Mouse (Mus musculus): ENCODE data around the gene Pigk. TPM values are rescaled to one million over a fixed set of nuclear protein-coding genes. Genes with fewer than 3 reads are reported as not detected.

The Pigk gene
- polyA plus RNA-seq, 1 experiment from 2014 or later, result 36.9 TPM

DNA sequence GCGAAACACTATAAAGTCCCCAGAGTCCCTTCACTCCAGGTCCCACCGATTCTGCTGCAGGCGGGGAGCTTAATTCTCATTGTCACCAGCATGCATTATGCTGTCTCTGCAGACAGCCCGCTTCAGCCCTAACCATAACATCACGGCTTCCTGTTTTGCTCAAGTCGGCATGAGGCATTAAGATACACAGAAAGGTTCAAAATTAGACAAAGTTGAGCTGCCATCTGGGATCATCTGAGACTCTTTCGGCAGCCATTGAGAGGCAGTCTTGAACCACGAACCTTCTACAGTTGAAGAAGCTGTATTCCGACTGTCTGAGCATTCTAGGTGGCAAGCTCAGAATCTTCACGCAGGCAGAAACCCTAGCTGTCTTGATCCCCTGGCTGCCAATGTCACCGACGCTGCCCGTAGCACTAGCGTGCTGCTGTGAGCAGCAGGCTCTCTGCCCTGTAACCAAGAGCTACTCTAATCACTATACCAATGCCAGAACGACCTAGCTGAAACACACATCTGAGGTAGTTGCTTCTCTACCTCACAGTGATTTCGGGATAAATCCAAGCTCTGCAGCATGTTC is 256.0 kb downstream of the Pigk start:
- Histone ChIP-seq H3K36me3 (no peaks in the 10 kb centered on the region), H3K4me1 (replicated peaks) (no peaks in the 10 kb centered on the region), H3K4me2 (no peak overlapping the region), H3K27ac (no peak overlapping the region), H3K9me3 (replicated peaks) (no peaks in the 10 kb centered on the region), H3K4me3 (no peak overlapping the region), H3K9ac (no peak overlapping the region), H3K27me3 (no peaks in the 10 kb centered on the region)
- 66% methylated on average over 16 of the region's 16 CpGs for WGBS
- no peak for ATAC-seq (replicated peaks; ENCODE audit: insufficient number of reproducible peaks, insufficient read depth, low FRiP score, low read depth)

DNA sequence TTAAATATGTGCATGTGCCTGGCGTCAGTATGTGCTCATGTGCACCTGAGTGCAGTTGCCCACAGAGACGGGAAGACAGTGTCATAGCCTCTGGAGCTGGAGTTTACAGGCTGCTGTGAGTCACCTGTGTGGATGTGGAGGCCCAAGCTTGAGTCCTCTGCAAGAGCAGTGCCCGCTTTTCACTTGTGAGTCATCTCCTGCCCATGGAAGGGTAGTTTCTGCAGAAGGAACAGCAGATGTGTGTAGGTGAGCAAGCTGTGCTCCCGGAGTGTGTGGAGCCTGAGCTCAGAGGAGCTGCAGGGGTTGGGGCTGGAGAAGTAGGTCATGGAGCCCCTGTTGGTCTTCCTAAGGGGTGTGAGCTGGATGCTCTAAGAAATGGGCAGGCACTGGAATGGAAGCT is 257.5 kb downstream of the Pigk start:
- no peak overlapping the region for H3K4me2 ChIP-seq
- no peaks in the 10 kb centered on the region for H3K27me3 ChIP-seq
- no peak overlapping the region for H3K4me3 ChIP-seq
- 82% methylated on average over 4 of the region's 4 CpGs for WGBS
- no peak overlapping the region for H3K27ac ChIP-seq
- no peaks in the 10 kb centered on the region for H3K9me3 ChIP-seq (replicated peaks)
- no peak overlapping the region for H3K9ac ChIP-seq
- no peak for ATAC-seq (replicated peaks; ENCODE audit: insufficient number of reproducible peaks, insufficient read depth, low FRiP score, low read depth)
- no peaks in the 10 kb centered on the region for H3K4me1 ChIP-seq (replicated peaks)
- H3K36me3 ChIP-seq, result no peaks in the 10 kb centered on the region

DNA sequence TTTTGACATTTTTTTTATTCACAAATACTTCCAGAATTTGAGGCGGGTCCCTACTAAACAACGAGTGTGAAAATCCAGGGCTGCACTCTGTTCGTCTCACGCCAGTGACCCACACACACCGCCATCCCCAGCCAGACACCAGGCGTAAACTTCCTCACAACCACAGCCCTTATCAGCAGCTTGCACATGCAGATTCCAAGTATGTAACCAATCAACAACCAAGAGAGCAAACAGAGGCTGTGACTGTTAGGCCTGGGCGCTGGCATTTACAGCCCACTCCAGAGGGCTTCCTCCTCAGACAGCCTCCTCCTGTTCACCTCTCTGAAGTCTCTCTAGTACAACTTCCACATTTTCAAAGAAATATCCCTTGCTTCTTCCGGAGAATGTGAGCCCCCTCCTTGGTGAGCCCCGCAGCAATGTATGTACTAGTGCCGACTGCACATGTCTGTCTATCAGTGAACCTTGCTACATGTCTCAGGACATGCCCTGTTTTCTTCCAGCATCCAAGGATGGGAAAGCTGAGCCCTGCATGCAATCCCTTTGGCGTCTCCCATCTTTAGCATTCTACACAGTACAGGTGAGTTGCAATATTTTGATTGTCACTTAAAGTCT is 265.7 kb downstream of the Pigk start:
- Histone ChIP-seq H3K4me1 (replicated peaks) (peaks cover 17% of the 10 kb centered on the region), H3K27ac (no peak overlapping the region), H3K4me3 (no peak overlapping the region), H3K27me3 (peaks cover 46% of the 10 kb centered on the region), H3K4me2 (no peak overlapping the region), H3K9ac (no peak overlapping the region), H3K9me3 (replicated peaks) (no peaks in the 10 kb centered on the region), H3K36me3 (no peaks in the 10 kb centered on the region)
- 44% methylated on average over 11 of the region's 11 CpGs for WGBS
- ATAC-seq (replicated peaks; ENCODE audit: insufficient number of reproducible peaks, insufficient read depth, low FRiP score, low read depth), result no peak; the same call in 1 of the 2 replicates

DNA sequence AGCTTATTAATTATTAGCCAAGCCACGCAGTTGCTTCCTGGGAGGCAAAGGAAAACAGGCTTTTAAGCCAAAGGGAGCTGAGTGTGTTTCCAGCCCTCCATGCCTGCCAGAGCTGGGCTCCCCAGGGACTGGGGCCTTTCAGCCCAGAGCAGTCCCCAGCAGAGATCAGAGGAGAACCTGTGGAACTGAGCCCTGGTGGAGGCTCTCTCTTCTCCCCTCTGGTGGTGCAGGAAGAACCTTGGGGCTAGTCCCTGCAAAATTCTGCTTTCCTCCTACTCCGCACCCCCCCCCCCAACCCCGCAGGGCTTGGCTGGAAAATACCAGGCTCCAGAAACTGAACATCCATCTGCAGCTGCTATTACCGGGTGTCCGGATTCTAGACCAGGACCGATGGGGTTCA is 266.5 kb downstream of the Pigk start:
- no peaks in the 10 kb centered on the region for H3K9me3 ChIP-seq (replicated peaks)
- H3K4me3 ChIP-seq, result peak overlapping the region; percentile 39; the same call in 1 of the 2 replicates
- 14% methylated on average over 6 of the region's 6 CpGs for WGBS
- ATAC-seq (replicated peaks; ENCODE audit: insufficient number of reproducible peaks, insufficient read depth, low FRiP score, low read depth), result no peak; the same call in 1 of the 2 replicates
- no peak overlapping the region for H3K27ac ChIP-seq
- peaks cover 46% of the 10 kb centered on the region for H3K27me3 ChIP-seq
- H3K36me3 ChIP-seq, result no peaks in the 10 kb centered on the region
- H3K9ac ChIP-seq, result no peak overlapping the region
- H3K4me1 ChIP-seq (replicated peaks), result peaks cover 17% of the 10 kb centered on the region
- H3K4me2 ChIP-seq, result peak overlapping the region; percentile 78

DNA sequence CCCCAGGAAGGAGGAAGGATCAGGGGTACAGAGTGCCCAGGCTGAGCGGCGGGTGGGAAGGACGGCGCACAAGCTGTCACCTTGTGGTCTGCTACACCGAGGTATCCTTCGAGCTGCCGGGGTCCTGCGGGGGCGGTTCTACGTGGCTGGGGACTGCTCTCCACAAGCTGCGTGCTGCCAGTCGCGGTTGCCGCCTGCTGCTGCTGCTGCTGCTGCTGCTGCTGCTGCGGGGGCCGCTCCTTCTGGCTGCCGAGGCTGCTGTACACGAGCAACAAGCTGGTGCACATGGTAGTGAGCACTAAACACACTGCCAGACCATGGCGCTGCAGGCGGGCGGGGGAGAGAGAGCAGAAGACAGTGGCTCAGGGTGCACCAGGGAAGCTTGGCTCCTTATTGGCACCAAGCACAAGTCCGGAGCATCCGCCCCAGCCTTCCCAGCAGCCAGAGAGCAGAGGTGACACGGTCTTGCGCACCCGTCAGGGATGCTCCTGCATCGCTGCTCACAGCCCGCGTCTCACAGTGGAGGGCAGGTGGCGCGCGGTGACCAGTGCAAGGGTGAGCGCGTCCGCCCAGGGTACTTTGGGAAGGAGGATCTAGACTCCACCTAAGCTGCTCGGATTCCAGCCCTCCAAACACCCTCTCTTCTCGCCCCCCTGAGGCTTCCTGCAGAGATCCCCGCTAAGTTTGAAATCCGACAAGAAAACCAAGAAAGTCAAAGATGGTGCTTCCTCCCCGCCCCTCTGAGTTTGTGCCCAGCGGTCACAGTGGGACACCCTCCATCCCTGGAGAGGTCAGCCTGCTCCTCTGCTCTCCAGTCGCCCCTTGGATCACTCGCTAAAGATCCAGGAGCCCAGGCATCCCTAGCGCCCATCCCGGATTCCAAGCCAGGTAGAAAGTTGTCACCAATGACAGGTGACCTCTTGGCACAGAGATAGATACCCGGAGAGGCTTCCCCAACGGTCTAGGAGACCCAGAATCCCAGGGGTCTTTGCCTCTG is 267.4 kb downstream of the Pigk start:
- Histone ChIP-seq H3K4me2 (peak overlapping the region; percentile 78), H3K27ac (no peak overlapping the region), H3K9ac (no peak overlapping the region; the same call in 1 of the 2 replicates), H3K27me3 (peaks cover 46% of the 10 kb centered on the region), H3K9me3 (replicated peaks) (no peaks in the 10 kb centered on the region), H3K4me3 (peak overlapping the region; percentile 39), H3K36me3 (no peaks in the 10 kb centered on the region), H3K4me1 (replicated peaks) (peaks cover 17% of the 10 kb centered on the region)
- no peak for ATAC-seq (replicated peaks; ENCODE audit: insufficient number of reproducible peaks, insufficient read depth, low FRiP score, low read depth)
- WGBS, result under 1% methylated on average over 47 of the region's 47 CpGs

DNA sequence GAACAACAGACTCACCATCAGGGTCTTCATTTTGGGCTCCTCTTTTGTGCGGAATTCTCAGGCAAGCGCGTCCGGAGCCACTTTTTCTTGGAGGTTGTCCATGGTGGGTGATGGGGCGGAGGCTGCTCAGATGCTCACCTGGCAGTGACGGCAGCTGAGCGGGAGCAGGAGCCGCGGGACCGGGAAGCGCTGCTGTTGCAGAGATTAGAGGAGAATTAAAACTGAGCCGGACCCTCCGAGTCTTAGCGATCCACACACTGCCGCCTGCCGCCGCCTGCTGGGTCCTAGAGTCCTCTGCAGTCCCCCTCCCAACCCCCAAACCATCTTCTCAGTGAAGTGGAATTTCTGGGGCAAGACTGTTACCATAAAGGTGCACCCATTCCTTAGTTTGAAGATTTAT is 268.1 kb downstream of the Pigk start, which contains the start of gene St6galnac5:
TSS of gene St6galnac5 (minus strand) at position 259 of the 400 bp plus-strand sequence.
- H3K27ac ChIP-seq, result no peak within 1 kb of the TSS
- peaks cover 46% of the 10 kb centered on the region for H3K27me3 ChIP-seq
- no peaks in the 10 kb centered on the region for H3K9me3 ChIP-seq (replicated peaks)
- no peak within 1 kb of the TSS; the same call in 1 of the 2 replicates for H3K9ac ChIP-seq
- WGBS, result 0% methylated on average over 17 of the region's 17 CpGs
- H3K4me1 ChIP-seq (replicated peaks), result peaks cover 17% of the 10 kb centered on the region
- H3K4me3 ChIP-seq, result peak within 1 kb of the TSS; percentile 39
- peak within 1 kb of the TSS; percentile 78 for H3K4me2 ChIP-seq
- H3K36me3 ChIP-seq, result no peaks in the 10 kb centered on the region
- ATAC-seq (replicated peaks; ENCODE audit: insufficient number of reproducible peaks, insufficient read depth, low FRiP score, low read depth), result no peak

DNA sequence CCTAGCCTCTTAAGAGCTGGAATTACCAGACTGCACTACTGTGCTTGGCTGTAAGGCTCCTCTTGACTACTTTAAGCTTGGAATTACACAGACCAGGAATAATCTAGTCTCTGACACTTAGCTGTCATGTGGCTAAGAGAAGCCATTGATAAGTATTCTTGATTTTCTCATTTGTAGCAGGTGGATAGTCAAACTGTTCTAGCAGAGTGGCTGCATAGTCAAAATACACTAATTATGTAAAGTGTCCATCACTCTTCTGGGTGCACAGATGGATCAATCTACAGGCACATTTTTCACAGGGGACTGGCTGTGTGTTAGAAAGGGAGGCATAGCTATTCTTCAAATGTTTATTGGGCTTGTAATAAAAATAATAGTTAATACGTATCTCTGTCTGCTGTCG is 276.9 kb downstream of the Pigk start:
- WGBS, result 71% methylated on average over 2 of the region's 2 CpGs
- no peaks in the 10 kb centered on the region for H3K9me3 ChIP-seq (replicated peaks)
- H3K27ac ChIP-seq, result no peak overlapping the region
- no peaks in the 10 kb centered on the region for H3K27me3 ChIP-seq
- H3K9ac ChIP-seq, result no peak overlapping the region
- no peaks in the 10 kb centered on the region for H3K4me1 ChIP-seq (replicated peaks)
- no peak overlapping the region for H3K4me2 ChIP-seq
- no peak for ATAC-seq (replicated peaks; ENCODE audit: insufficient number of reproducible peaks, insufficient read depth, low FRiP score, low read depth)
- no peak overlapping the region for H3K4me3 ChIP-seq
- H3K36me3 ChIP-seq, result no peaks in the 10 kb centered on the region

DNA sequence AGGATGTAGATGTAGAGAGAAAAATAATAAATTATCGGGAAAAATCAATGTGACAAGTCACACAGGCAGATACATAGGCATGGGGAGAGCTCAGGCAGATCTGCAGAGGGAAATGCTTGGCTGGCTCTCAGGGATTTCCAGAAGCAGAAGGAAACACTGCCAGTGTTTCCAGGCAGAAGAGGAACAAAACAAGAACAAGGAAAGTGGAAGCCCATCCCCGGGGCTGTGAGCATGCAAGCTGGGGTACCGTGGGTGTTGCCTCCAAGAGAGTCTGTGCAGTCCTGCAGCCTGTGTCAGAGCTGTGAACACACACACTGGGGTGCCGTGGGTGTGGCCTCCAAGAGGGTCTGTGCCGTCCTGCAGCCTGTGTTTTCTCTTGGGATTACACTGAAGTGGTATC is 279.7 kb downstream of the Pigk start:
- H3K9ac ChIP-seq, result no peak overlapping the region
- no peaks in the 10 kb centered on the region for H3K27me3 ChIP-seq
- H3K4me3 ChIP-seq, result no peak overlapping the region
- no peak overlapping the region for H3K27ac ChIP-seq
- no peak overlapping the region for H3K4me2 ChIP-seq
- 53% methylated on average over 5 of the region's 5 CpGs for WGBS
- no peak for ATAC-seq (replicated peaks; ENCODE audit: insufficient number of reproducible peaks, insufficient read depth, low FRiP score, low read depth)
- no peaks in the 10 kb centered on the region for H3K36me3 ChIP-seq
- no peaks in the 10 kb centered on the region for H3K4me1 ChIP-seq (replicated peaks)
- no peaks in the 10 kb centered on the region for H3K9me3 ChIP-seq (replicated peaks)

DNA sequence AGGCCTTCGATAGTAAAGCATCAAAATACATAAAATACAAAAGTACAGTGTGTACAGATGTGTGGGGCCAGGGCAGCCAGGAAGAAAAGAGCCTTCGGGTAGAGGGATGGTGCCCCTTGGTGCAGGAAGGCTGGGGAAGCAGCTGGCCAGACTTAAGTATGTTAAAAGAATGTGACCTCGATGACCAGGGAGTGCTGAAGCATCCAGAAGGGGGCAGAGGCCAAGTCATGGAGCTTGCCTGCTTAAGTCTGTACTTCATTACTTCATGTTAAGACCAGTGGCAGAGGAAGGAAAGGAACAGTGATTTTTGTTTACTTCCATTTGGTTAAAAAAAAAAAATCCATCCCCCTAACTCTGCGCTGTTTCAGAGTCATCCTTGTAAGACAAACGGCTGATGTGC is 284.2 kb downstream of the Pigk start:
- Histone ChIP-seq H3K36me3 (no peaks in the 10 kb centered on the region), H3K4me1 (replicated peaks) (no peaks in the 10 kb centered on the region), H3K4me2 (no peak overlapping the region), H3K27me3 (no peaks in the 10 kb centered on the region), H3K27ac (no peak overlapping the region), H3K9me3 (replicated peaks) (no peaks in the 10 kb centered on the region), H3K9ac (no peak overlapping the region), H3K4me3 (no peak overlapping the region)
- 42% methylated on average over 5 of the region's 5 CpGs for WGBS
- no peak for ATAC-seq (replicated peaks; ENCODE audit: insufficient number of reproducible peaks, insufficient read depth, low FRiP score, low read depth)

DNA sequence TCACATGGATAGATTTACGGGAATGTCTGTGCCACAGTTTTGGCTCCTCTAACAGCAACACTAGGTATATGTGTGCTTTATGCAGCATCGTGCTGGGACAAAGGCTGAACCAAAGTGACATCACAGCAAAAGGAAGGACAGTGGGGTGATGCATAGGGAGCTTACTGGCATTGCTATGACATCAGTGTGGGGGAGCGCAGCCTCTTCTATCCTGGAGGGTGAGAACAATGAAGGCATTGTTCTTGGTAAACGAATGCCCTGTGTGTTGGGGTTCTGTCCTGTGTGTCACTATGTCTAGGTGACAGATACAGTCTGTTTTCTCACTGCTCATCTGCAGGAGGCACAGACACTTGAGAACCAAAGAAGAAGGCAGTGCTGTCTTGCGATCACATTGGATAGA is 285.0 kb downstream of the Pigk start:
- ATAC-seq (replicated peaks; ENCODE audit: insufficient number of reproducible peaks, insufficient read depth, low FRiP score, low read depth), result no peak
- WGBS, result 78% methylated on average over 5 of the region's 5 CpGs
- H3K36me3 ChIP-seq, result no peaks in the 10 kb centered on the region
- H3K4me1 ChIP-seq (replicated peaks), result no peaks in the 10 kb centered on the region
- no peak overlapping the region for H3K4me3 ChIP-seq
- H3K4me2 ChIP-seq, result no peak overlapping the region
- no peaks in the 10 kb centered on the region for H3K9me3 ChIP-seq (replicated peaks)
- H3K27me3 ChIP-seq, result no peaks in the 10 kb centered on the region
- H3K27ac ChIP-seq, result no peak overlapping the region
- no peak overlapping the region for H3K9ac ChIP-seq

DNA sequence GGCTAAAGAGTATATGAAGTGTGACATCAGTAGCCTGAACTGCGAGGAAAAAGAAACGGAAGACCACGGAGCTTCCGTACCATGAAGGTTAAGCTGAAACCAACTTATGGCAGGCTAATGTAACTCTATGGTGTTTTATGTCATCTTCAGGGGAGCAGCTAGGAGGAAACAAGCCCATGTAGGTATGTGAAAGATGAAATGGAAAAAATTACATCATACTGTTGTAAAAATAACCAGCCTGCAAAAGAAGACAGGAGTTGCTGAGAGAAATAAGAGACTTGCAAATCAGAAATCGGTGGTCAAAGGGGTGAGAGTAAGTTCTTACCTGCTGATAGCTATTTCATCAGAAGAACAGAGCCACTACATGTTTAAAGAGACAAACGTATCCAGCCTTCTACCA is 293.0 kb downstream of the Pigk start:
- 76% methylated on average over 6 of the region's 6 CpGs for WGBS
- Histone ChIP-seq H3K4me1 (replicated peaks) (no peaks in the 10 kb centered on the region), H3K27ac (no peak overlapping the region), H3K27me3 (no peaks in the 10 kb centered on the region), H3K9me3 (replicated peaks) (no peaks in the 10 kb centered on the region), H3K9ac (no peak overlapping the region), H3K36me3 (no peaks in the 10 kb centered on the region), H3K4me2 (no peak overlapping the region), H3K4me3 (no peak overlapping the region)
- ATAC-seq (replicated peaks; ENCODE audit: insufficient number of reproducible peaks, insufficient read depth, low FRiP score, low read depth), result no peak
